Mouse (Mus musculus): Measurements from ENCODE around the gene Ccdc57. TPM values are rescaled to one million over a fixed set of nuclear protein-coding genes. Genes with fewer than 3 reads are reported as not detected.
"Not testable (repeated sequence)": the region's sequence is repeated elsewhere in the genome, so short reads cannot be mapped to it uniquely, and the experiment has no call there.

Gene Ccdc57
- polyA plus RNA-seq, 1 experiment from 2014 or later, result 5.9 TPM

DNA sequence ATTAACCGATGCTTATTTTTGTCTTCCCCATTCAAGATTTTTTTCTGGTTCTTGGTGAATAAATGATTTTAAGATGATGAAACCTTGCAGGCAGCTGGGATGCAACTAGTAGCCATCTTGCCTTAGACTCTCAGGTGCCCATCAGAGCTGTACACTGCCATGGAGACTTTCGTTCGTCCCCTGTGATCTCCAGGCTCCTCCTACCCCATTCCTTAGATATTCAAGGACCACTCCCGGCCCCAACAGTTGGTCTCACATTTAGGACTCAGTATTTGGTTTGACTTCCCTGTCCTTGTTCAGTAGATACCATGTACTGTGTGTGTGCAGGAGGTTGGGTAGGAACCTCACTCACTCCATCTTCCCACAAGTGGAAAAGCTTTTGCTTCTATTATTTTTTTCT is 127.9 kb downstream of the Ccdc57 start:
- WGBS, result 85% methylated on average over 4 of the region's 4 CpGs
- peaks cover 52% of the 10 kb centered on the region for H3K36me3 ChIP-seq
- no peak for ATAC-seq (ENCODE audit: low FRiP score)

DNA sequence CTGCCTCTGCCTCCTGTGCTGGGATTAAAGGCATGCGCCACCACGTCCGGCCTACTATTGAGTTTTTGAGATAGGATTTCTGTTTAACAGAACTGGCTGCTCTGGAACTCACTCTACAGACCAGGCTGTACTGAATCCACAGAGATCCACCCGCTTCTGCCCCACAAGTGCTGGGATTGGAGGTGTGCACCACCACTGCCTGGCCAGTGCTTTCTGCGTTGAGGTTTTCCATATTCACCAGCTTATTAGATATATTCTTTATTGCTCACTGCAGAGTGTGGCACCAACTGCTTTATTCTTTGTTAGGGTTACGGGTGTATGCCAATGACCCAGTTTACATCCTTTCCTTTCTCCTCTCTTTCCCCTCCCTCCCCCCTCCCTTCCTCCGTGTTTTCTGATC is 128.4 kb downstream of the Ccdc57 start:
- H3K4me3 ChIP-seq (replicated peaks), result no peak overlapping the region
- 0 out of 2 replicates have a peak, but pooled peaks cover 2% of the 10 kb centered on the region for H3K4me1 ChIP-seq
- H3K36me3 ChIP-seq, result peaks cover 47% of the 10 kb centered on the region
- 80% methylated on average over 7 of the region's 7 CpGs for WGBS
- no peaks in the 10 kb centered on the region for H3K9me3 ChIP-seq (replicated peaks)
- H3K9ac ChIP-seq (replicated peaks), result no peak overlapping the region
- no peak overlapping the region for H3K4me2 ChIP-seq
- H3K27ac ChIP-seq (replicated peaks), result no peak overlapping the region
- H3K27me3 ChIP-seq (replicated peaks), result no peaks in the 10 kb centered on the region
- ATAC-seq (ENCODE audit: low FRiP score), result no peak

More for the DNA sequence above, 127.9 kb downstream of the Ccdc57 start:
- no peak overlapping the region for H3K4me3 ChIP-seq (replicated peaks)
- H3K27ac ChIP-seq (replicated peaks), result no peak overlapping the region
- no peak overlapping the region for H3K4me2 ChIP-seq
- H3K4me1 ChIP-seq, result 0 out of 2 replicates have a peak, but pooled peaks cover 2% of the 10 kb centered on the region
- no peaks in the 10 kb centered on the region for H3K9me3 ChIP-seq (replicated peaks)
- no peak overlapping the region for H3K9ac ChIP-seq (replicated peaks)
- H3K27me3 ChIP-seq (replicated peaks), result no peaks in the 10 kb centered on the region

DNA sequence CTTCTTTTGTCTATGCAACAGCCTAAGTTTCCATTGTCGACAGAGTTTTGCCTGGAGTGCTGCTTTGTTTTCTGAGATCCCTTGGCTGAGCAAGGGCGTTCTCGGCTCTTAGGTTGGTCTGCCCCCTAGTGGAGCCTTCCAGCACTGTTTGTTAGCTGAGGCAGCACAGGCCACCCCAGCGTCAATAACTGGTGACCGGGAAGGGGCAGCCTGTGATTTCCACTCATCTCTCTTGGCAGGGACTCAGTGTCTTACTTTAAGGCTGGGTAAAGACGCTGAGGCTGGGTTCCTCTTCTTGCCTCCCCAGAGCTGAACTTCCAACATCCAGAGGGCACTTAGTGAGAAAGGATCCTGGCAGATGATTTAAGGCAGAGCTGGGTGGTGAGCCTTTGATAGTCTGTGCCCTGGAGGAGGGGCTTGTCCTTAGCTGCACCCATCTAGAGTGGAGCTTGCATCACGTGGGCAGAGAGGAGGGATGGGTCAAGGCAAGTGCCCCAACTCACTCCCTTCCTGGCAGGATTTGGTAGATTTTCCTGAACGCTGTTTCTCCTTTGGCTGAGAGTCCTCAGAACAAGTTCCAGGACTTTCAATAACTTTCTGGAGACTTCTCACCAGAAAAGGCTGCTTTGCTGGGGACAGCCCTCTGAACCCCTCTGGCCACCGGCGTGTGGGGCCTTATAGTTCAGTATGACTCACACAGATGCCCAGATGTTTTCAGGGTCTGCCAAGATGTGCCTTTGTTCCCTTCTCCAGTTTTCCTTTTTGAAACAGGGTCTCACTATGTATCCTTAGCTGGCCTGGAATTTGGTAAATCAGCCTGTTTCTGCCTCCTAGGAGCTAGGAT is 132.4 kb downstream of the Ccdc57 start:
- Histone ChIP-seq H3K4me1 (peaks cover 12% of the 10 kb centered on the region), H3K4me3 (replicated peaks) (0 out of 2 replicates have a peak overlapping the region, but pooled peaks have one; percentile 3), H3K4me2 (peak overlapping the region; percentile 33), H3K36me3 (peaks cover 7% of the 10 kb centered on the region), H3K27ac (replicated peaks) (0 out of 2 replicates have a peak overlapping the region, but pooled peaks have one; percentile 41), H3K9me3 (replicated peaks) (no peaks in the 10 kb centered on the region), H3K27me3 (replicated peaks) (no peaks in the 10 kb centered on the region), H3K9ac (replicated peaks) (no peak overlapping the region)
- ATAC-seq (ENCODE audit: low FRiP score), result peak; percentile 52; the same call in 1 of the 2 replicates
- 14% methylated on average over 10 of the region's 10 CpGs for WGBS

- no peak overlapping the region for H3K9ac ChIP-seq (replicated peaks)
- H3K36me3 ChIP-seq, result no peaks in the 10 kb centered on the region
- 0 out of 2 replicates have a peak overlapping the region, but pooled peaks have one; percentile 41 for H3K27ac ChIP-seq (replicated peaks)
- no peaks in the 10 kb centered on the region for H3K9me3 ChIP-seq (replicated peaks)
- WGBS, result 80% methylated on average over 6 of the region's 6 CpGs
- H3K4me2 ChIP-seq, result peak overlapping the region; percentile 33; the same call in 1 of the 2 replicates
- H3K27me3 ChIP-seq (replicated peaks), result no peaks in the 10 kb centered on the region
- H3K4me3 ChIP-seq (replicated peaks), result no peak overlapping the region
- H3K4me1 ChIP-seq, result peaks cover 21% of the 10 kb centered on the region
- ATAC-seq (ENCODE audit: low FRiP score), result no peak
These were observed 133.3 kb downstream of the Ccdc57 start for GRCm38 (mm10) chr11:120799316-120799890.

DNA sequence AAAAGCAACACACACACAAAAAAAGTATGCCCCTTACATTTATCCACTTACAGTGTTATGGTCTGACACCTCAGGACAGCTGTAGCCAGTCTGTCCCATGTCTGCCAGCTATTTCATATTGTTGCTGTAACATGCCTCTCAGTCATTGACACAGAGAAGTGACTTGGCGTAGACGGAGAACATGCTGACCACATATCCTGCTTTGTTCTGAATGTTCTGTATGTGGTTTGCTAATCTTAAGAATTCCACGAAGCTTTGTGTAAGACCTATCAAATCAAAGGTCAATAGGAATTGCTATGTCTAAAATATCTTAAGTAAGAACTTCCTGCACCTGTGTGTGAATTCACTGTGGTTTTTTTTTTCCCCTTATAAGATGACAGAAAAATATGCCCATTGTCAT is 134.4 kb downstream of the Ccdc57 start:
- no peak overlapping the region for H3K4me2 ChIP-seq
- ATAC-seq (ENCODE audit: low FRiP score), result no peak
- WGBS, result 91% methylated on average over 3 of the region's 3 CpGs
- no peak overlapping the region for H3K4me3 ChIP-seq (replicated peaks)
- no peak overlapping the region for H3K9ac ChIP-seq (replicated peaks)
- H3K9me3 ChIP-seq (replicated peaks), result no peaks in the 10 kb centered on the region
- peaks cover 9% of the 10 kb centered on the region for H3K36me3 ChIP-seq
- H3K27me3 ChIP-seq (replicated peaks), result no peaks in the 10 kb centered on the region
- H3K4me1 ChIP-seq, result peaks cover 24% of the 10 kb centered on the region
- no peak overlapping the region for H3K27ac ChIP-seq (replicated peaks)

- peak overlapping the region; percentile 84 for H3K27ac ChIP-seq (replicated peaks)
- no peaks in the 10 kb centered on the region for H3K9me3 ChIP-seq (replicated peaks)
- WGBS, result 23% methylated on average over 8 of the region's 8 CpGs
- peaks cover 24% of the 10 kb centered on the region for H3K4me1 ChIP-seq
- no peaks in the 10 kb centered on the region for H3K27me3 ChIP-seq (replicated peaks)
- no peak for ATAC-seq (ENCODE audit: low FRiP score)
- peak overlapping the region; percentile 98; the same call in 1 of the 2 replicates for H3K4me3 ChIP-seq (replicated peaks)
- peaks cover 26% of the 10 kb centered on the region for H3K36me3 ChIP-seq
- H3K9ac ChIP-seq (replicated peaks), result peak overlapping the region; percentile 24
- H3K4me2 ChIP-seq, result peak overlapping the region; percentile 99
These were observed 136.1 kb downstream of the Ccdc57 start for GRCm38 (mm10) chr11:120796614-120796946.

GRCm38 (mm10) chr11:120795756-120796613 is 136.7 kb downstream of the Ccdc57 start, which contains the start of gene Dus1l:
Gene Dus1l (minus strand): TSS chr11:120796403.
- peak within 1 kb of the TSS; percentile 84 for H3K27ac ChIP-seq (replicated peaks)
- H3K9me3 ChIP-seq (replicated peaks), result no peaks in the 10 kb centered on the region
- H3K27me3 ChIP-seq (replicated peaks), result no peaks in the 10 kb centered on the region
- H3K4me2 ChIP-seq, result peak within 1 kb of the TSS; percentile 99
- H3K9ac ChIP-seq (replicated peaks), result peak within 1 kb of the TSS; percentile 95
- 2% methylated on average over 59 of the region's 59 CpGs for WGBS
- H3K4me1 ChIP-seq, result peaks cover 24% of the 10 kb centered on the region
- peaks cover 32% of the 10 kb centered on the region for H3K36me3 ChIP-seq
- peak; percentile 87 for ATAC-seq (ENCODE audit: low FRiP score)
- H3K4me3 ChIP-seq (replicated peaks), result peak within 1 kb of the TSS; percentile 98

DNA sequence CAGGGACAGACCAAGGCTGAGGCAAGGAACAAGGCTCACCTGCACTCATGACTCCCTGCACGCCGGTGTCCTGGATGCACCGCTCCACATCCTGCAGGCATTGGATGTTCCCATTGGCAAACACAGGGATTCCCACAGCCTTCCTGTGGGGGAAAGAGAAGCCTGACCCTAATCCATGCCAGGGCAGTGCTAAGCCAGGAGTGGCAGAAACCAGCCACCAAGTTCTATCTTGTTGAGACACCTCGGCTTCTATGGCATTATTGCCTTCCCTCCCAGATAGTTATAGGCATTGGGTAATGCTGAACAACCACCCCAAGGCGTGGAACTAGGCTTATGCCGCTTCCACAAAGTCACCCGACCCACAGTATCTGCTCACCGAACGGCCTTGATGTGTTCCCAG is 140.0 kb downstream of the Ccdc57 start:
- Histone ChIP-seq H3K4me2 (no peak overlapping the region), H3K27ac (replicated peaks) (no peak overlapping the region), H3K9me3 (replicated peaks) (no peaks in the 10 kb centered on the region), H3K9ac (replicated peaks) (no peak overlapping the region), H3K4me3 (replicated peaks) (no peak overlapping the region), H3K4me1 (peaks cover 22% of the 10 kb centered on the region), H3K36me3 (peaks cover 62% of the 10 kb centered on the region), H3K27me3 (replicated peaks) (no peaks in the 10 kb centered on the region)
- no peak for ATAC-seq (ENCODE audit: low FRiP score)
- 97% methylated on average over 9 of the region's 9 CpGs for WGBS

DNA sequence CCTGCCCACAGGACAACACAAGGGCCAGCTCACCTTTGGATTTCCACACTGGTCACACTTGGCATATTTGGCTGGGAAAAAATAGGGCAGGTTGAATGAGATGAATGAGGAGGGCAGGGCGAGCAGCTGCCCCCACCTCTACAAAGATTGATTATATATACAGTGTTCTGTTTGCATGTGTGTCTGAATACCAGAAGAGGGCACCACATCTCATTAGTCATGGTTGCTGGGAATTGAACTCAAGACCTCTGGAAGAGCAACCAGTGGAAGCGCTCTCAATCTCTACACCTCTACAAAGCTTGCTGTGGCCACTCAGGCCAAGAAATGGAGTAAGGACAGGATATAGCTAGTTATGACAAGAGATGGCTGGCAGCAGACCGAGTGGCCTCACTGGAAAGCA is 142.9 kb downstream of the Ccdc57 start:
- Histone ChIP-seq H3K27me3 (replicated peaks) (no peaks in the 10 kb centered on the region), H3K27ac (replicated peaks) (no peak overlapping the region), H3K4me2 (no peak overlapping the region), H3K4me1 (peaks cover 21% of the 10 kb centered on the region), H3K9ac (replicated peaks) (no peak overlapping the region), H3K36me3 (peaks cover 77% of the 10 kb centered on the region), H3K4me3 (replicated peaks) (no peak overlapping the region), H3K9me3 (replicated peaks) (no peaks in the 10 kb centered on the region)
- 87% methylated on average over 3 of the region's 3 CpGs for WGBS
- ATAC-seq (ENCODE audit: low FRiP score), result no peak

DNA sequence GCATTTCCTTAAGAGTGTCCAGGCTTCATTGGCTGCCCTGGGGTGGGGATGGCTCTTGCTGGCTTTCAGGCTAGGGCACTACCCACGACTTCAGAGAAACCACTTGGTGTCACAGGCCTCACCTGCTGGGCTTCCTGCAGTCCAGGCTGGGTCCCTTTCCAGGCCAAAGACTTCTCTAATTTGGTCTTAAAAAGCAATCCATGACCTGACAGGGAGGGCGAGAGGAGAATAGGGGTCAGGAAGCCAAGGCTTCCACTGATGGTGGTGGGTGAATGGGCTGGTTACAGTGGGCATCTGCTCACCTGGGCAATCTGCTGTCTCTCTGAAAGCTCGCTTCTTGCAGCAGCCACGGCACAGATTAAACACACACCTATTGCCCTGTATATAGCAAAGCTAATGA is 143.3 kb downstream of the Ccdc57 start:
- H3K4me3 ChIP-seq (replicated peaks), result no peak overlapping the region
- ATAC-seq (ENCODE audit: low FRiP score), result no peak
- 87% methylated on average over 4 of the region's 4 CpGs for WGBS
- no peak overlapping the region for H3K27ac ChIP-seq (replicated peaks)
- no peak overlapping the region for H3K9ac ChIP-seq (replicated peaks)
- H3K4me2 ChIP-seq, result no peak overlapping the region
- H3K27me3 ChIP-seq (replicated peaks), result no peaks in the 10 kb centered on the region
- peaks cover 77% of the 10 kb centered on the region for H3K36me3 ChIP-seq
- H3K9me3 ChIP-seq (replicated peaks), result no peaks in the 10 kb centered on the region
- peaks cover 19% of the 10 kb centered on the region for H3K4me1 ChIP-seq

GRCm38 (mm10) chr11:120788460-120788859 is 144.2 kb downstream of the Ccdc57 start:
- not testable (repeated sequence) for ATAC-seq (ENCODE audit: low FRiP score)

More at GRCm38 (mm10) chr11:120788460-120788859, 144.2 kb downstream of the Ccdc57 start:
- H3K4me2 ChIP-seq; H3K9ac ChIP-seq (replicated peaks); H3K9me3 ChIP-seq (replicated peaks); H3K4me3 ChIP-seq (replicated peaks); H3K27me3 ChIP-seq (replicated peaks); H3K27ac ChIP-seq (replicated peaks): not testable (repeated sequence)
- Histone ChIP-seq H3K36me3 (peaks cover 70% of the 10 kb centered on the region), H3K4me1 (peaks cover 18% of the 10 kb centered on the region)
- 96% methylated on average over 10 of the region's 10 CpGs for WGBS

Data from neural tube, embryonic 15.5 days (tissue).